Mouse (Mus musculus) right cerebral cortex, adult 18-20 months (tissue): ENCODE data around the gene Gltp.

ENCODE experiments used
- DNase-seq: peaks from one replicate; pipeline ENCODE4 v3.0.0; 2022; ENCODE audit warnings: mixed read lengths

The Gltp gene

DNA sequence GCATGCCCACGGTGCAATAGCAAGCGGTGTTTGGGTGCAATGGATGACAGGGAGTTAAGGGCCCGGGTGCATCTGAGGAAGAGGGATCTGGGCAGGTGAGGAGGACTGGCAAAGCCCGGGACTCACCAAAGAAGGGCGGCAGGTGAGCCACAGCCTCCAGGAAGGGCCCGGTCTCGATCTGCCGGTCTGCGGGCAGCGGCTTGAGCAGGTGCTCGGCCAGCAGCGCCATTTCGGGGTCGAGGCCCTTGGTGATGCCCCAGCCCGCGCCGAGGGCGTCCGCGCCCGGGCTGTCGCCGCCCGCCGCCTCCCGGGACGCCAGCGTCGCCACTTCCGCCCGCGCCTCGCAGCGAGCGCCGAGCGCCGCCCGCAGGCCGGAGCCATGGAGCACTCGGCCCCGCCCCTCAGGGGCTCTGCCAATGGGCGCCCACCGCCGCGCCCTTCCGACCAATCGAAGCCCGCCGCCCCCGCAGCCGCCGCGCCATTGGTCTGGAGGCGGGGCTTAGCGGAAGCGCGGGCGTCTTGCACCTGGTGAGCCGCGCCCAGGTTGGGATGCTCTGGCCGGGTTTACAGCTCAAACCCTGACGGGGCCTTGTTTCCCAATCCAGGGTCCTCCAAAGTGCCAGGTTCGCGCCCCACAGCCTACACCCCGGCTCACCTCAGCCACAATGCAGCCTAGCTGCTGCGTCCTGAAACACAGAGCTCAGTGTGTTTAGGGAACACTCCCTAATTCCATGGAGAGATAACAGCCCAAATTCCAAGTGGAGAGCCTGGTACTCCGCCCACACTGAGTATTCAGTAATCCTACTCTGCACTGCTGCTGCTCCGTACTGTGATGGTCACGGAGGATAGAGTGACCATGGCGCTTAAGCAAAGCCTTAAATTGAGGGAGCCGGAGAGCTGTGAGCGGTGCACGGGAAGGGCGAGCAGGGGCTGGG, at the start of gene Gltp:
Gene Gltp, minus strand, starts transcription at position 352 of the 935 bp plus-strand sequence.
- peak; percentile 95 for DNase-seq

GRCm38 (mm10) chr5:114738707-114739241, 48.0 kb upstream of the Gltp start:
- DNase-seq: no peak

GRCm38 (mm10) chr5:114737090-114737887, 46.5 kb upstream of the Gltp start:
- no peak for DNase-seq

DNA sequence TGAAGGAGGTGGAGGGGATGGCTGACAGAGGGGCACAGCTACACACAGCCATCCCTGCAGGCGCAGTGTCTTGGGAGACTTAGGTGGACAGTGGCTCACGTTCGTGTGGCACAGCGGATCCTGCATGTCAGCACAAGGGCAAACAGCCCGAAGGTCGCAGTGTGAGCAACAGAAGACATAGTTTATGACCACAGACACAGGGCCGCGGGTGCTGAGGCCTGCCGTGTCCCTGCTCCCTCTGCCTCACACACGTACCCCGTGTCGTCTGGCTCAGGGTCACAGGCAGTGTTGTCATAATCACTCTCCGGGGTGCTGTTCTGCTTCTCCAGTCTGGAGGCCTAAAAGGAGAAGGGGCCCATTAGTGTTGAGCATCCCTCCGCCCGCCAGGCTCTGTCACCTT, 42.8 kb upstream of the Gltp start:
- no peak for DNase-seq

DNA sequence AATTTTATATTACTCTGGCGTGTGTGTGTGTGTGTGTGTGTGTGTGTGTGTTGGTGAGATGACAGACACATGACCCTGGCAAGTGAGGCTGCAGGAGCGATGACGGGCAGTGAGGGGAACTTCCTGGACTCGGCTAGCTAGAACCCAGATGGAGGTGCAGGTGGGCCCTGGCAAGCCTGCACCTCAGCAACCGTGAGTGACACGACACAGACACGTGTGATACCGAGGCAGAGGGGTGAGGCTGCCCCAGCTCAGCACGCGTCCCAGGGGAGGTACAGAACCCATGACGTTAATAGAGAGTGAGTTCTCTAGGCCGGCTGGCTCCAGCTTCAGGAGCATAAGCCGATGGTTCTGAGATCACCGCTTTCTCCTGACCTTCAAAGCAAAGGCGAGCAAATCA, 41.2 kb upstream of the Gltp start:
- no peak for DNase-seq

- DNase-seq: no peak
Observed at GRCm38 (mm10) chr5:114731498-114731897, 40.7 kb upstream of the Gltp start.

GRCm38 (mm10) chr5:114730129-114730528, 39.3 kb upstream of the Gltp start:
- no peak for DNase-seq

- DNase-seq: no peak
Observed at GRCm38 (mm10) chr5:114728160-114728559, 37.4 kb upstream of the Gltp start.

GRCm38 (mm10) chr5:114722846-114723245, 32.1 kb upstream of the Gltp start:
- no peak for DNase-seq

GRCm38 (mm10) chr5:114721969-114722368, 31.2 kb upstream of the Gltp start:
- DNase-seq: no peak

DNA sequence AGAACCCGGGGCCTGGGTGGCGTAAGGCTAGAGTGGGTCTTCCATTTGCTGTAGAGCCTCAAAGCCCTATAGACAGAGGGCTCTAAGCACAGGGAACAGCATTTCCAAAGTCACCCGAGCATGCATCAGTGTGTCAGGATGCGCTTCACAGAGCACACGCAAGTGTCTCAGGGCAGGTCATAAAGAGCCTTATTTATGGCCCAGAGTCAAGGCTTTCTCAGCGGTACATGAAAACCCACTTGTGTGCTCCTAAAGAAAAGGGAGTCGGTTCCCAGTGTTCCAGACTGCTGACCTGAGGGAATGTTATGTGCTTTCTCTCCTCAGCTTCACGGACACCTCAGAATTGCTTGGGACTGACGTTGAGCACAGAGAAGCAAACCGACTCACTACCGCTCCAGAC, 30.0 kb upstream of the Gltp start:
- DNase-seq: no peak

DNA sequence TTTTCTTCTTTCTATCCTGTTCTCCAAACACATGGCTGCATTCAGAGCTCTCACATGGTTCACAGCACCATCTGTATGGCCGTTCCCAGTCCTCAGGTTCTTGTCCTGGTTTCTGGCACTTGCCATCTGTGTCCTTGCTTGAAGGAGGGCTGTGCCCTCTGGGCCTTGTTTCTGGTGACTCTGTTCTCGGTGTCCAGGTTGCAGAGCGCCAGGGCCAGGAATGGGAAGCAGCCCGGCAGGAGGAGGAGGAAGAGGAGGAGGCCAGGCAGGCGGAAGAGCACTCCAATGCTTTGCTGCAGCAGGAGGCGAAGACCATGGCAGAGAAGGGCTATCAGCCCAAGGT, 29.1 kb upstream of the Gltp start:
- no peak for DNase-seq

DNA sequence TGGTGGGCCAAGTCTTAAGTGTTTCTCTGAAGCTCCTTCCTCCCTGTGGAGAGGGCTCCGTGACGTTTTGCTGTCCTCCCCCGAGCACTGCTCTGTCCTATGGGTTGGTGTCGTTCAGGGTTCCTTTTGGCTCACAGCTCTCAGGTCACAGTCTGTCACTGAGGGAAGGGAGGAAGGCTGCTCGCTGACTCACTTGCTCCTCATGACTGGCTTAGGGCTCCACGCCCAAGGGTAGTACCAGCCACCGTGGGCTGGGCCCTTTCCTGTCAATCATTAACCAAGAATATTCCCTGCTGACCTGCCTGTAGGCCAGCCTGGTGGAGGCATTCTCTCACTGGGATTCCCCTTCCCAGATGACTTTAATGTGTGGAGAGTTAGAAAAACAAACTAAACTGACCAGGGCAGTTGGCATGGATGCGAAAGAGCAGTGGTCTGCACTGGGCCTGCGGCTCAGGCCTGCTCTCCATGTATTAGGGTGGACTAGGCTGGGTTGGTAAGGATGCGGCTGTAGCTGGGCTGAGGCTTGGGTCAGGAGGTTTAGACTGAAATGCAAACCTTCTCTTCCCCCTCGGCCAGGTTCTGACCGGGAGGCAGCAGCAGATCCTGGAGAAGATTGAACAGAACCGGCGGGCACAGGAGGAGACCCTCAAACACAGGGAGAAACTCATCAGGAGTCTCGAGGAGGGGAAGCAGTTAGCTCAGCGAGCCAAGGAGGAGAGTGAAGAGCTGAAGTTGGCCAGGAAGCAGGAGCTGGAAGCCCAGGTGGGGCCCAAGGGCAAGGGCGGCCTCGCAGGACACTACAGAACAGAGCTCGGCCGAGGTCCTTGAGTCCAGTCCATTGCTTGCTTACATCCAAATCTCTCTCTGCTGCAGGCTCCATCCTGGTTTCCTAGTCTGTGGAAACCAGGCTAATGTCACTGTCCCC, 28.5 kb upstream of the Gltp start:
- DNase-seq: no peak

DNA sequence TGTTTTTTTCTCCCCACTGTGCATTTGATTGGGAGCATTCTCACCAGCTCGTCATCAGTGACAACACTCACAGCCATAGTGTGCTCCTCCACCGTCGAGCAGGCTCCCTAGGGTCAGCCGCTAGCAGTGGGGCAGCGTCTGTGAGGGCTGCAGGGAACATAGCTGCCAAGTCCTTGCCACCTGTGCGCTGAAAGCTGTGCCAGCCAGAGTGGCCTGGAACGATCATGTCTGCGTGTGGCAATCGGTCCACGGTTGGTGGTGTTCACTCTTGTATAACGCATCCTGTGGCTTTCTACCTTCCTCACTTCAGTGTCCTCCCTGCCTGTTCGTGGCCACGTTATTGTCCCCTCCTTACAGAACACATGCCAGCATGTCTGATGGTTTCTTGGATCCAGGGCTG, 27.7 kb upstream of the Gltp start:
- DNase-seq: no peak

GRCm38 (mm10) chr5:114717937-114718336, 27.2 kb upstream of the Gltp start:
- no peak for DNase-seq

GRCm38 (mm10) chr5:114717292-114717691, 26.5 kb upstream of the Gltp start:
- DNase-seq: no peak

DNA sequence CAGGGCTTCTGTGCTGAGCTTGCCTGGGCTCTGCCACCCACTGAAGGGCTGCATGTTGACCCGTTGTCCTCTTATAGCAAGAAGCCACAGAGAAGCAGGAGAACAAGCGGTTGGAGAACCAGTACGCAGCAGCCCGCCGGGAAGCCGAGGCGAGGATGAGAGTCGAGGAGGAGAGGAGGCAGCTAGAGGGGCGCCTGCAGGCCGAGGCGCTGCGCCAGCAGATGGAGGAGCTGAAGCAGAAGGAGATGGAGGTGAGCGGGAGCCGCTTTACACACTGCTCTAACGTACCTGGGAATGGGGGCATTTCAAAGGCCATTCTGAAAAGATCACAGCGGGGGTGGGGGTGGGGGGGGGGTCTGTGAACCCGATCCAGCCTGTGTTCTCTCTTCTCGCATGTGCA, 23.8 kb upstream of the Gltp start:
- DNase-seq: no peak

- no peak for DNase-seq
Observed at GRCm38 (mm10) chr5:114709357-114709756, 18.6 kb upstream of the Gltp start.

- DNase-seq: no peak
Observed at GRCm38 (mm10) chr5:114708491-114708890, 17.7 kb upstream of the Gltp start.

DNA sequence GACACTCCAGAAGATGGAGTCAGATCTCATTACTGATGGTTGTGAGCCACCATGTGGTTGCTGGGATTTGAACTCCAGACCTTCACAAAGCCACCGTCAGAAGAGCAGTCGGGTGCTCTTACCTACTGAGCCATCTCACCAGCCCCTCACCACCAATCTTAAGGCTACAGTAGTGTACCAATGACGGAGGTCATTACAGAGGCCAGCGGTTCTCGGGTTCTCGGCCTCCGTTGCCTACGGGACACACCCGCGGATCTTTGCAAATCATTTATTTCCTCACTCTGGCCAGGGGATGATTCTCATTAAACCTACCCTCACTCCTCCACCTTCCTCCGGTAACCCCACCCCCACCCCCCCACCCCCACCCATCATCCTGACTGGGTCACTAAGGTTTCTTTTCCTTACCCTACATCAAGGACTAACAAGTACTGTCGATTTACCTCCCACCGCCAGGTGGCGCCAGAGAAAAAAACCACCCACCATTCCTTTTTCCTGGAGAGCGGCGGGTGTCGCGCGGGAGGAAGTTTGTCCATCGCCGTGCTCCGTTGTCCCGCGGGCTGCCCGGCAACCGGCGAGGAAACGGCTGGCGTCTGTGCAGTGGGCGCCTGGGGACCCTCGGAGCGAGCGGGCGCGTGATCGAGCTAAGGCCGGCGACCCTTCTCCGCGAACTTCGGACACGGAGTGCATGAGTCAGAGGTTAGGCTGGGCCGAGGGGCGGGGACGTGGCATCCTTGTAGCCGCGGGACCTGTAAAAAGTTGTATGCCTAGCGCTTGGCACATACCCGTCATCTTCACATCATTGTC, 16.7 kb upstream of the Gltp start, which contains the start of gene Tchp:
Gene Tchp, plus strand, starts transcription at position 496 of the 804 bp plus-strand sequence.
- peak; percentile 93 for DNase-seq
